Mouse (Mus musculus): ENCODE results near the gene Ccna2. TPM values are rescaled to one million over a fixed set of nuclear protein-coding genes. Genes with fewer than 3 reads are reported as not detected.
A peak's percentile ranks its signal among the peaks of the same experiment; 100 is the strongest.

The Ccna2 gene
- polyA plus RNA-seq, 1 experiment from 2014 or later: 288 TPM

DNA sequence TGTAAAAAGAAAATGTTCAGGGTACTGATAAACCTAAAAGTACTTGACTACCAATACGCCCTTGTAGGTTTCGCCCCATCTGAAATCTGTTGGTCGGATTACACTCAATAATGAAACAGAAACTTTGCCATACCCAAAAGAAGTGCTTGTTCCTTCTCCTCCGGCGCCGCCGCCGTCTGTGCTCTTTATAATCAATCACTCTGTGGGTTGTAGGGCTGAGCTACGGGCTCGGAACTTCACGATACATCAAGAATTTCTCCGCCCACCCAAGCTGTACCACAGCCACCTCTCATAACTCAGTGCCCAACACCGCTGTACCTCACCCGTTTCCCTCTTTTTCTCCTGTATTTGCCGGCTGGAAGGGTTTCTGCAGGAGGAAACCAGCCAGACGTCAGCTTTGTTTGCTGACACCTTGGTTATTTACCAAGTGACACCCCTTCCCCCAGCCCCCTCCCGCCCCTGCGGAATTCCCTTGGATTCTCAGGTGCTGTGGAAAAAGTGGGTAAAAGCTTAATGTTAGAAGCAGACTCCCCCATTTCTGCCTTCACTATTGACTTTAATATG is 39.9 kb downstream of the Ccna2 start:
- H3K4me2 ChIP-seq: peak overlapping the region; percentile 60
- ATAC-seq: no peak
- H3K36me3 ChIP-seq: no peaks in the 10 kb centered on the region
- WGBS (ENCODE audit: insufficient replicate concordance): 8% methylated on average over 18 of the region's 18 CpGs
- no peak overlapping the region for H3K27ac ChIP-seq
- no peak overlapping the region for H3K9ac ChIP-seq
- 0 out of 2 replicates have a peak, but pooled peaks cover 8% of the 10 kb centered on the region for H3K4me1 ChIP-seq
- H3K9me3 ChIP-seq (replicated peaks): no peaks in the 10 kb centered on the region
- H3K4me3 ChIP-seq: peak overlapping the region; percentile 37
- H3K27me3 ChIP-seq (replicated peaks): peaks cover 40% of the 10 kb centered on the region

DNA sequence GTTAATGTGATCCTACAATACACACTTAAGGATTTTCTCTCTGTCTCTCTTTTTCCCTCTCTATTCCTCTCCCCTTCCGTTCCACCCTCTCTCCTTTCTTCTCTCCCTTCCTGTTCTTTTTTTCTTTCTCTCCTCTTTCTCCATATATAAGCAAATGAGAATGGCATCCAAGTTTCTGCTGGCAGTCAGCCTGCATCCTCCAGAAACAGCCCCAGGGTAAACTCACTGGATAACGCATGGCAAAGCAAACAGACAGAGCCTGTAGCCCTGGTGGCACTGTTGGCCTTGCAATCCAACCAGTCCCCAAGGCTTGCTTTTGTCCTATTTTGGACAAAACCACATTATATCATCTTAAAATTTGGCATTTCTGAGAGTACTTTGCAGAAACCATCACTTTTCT is 40.7 kb downstream of the Ccna2 start:
- 0 out of 2 replicates have a peak, but pooled peaks cover 8% of the 10 kb centered on the region for H3K4me1 ChIP-seq
- no peak overlapping the region for H3K4me2 ChIP-seq
- H3K9me3 ChIP-seq (replicated peaks): no peaks in the 10 kb centered on the region
- H3K4me3 ChIP-seq: no peak overlapping the region
- no peaks in the 10 kb centered on the region for H3K36me3 ChIP-seq
- H3K9ac ChIP-seq: no peak overlapping the region
- ATAC-seq: no peak
- H3K27ac ChIP-seq: no peak overlapping the region
- 41% methylated on average over 2 of the region's 2 CpGs for WGBS (ENCODE audit: insufficient replicate concordance)
- H3K27me3 ChIP-seq (replicated peaks): peaks cover 40% of the 10 kb centered on the region

DNA sequence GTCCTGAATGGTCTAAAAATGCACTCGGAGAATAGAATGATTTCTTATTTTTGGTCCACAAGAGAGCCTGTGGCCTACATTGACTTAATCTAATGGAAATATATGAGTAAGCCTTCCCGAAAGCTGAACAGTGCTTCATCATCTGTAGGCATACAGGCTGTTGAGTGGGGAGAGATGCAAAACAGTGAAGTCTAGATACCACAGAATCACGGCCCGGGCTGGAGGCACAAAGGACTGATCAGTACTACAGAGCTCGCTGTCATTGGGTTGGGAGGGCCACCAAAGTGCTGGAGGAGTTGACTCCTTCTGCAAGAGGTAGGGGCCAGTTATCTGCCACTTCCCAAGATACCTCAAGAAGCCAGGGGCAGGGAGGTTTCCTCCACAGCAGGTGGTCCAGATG is 41.2 kb downstream of the Ccna2 start:
- Histone ChIP-seq H3K4me2 (no peak overlapping the region), H3K4me3 (no peak overlapping the region), H3K9me3 (replicated peaks) (no peaks in the 10 kb centered on the region), H3K9ac (no peak overlapping the region), H3K4me1 (0 out of 2 replicates have a peak, but pooled peaks cover 8% of the 10 kb centered on the region), H3K27ac (no peak overlapping the region), H3K27me3 (replicated peaks) (peaks cover 40% of the 10 kb centered on the region), H3K36me3 (no peaks in the 10 kb centered on the region)
- ATAC-seq: no peak
- 59% methylated on average over 5 of the region's 5 CpGs for WGBS (ENCODE audit: insufficient replicate concordance)

DNA sequence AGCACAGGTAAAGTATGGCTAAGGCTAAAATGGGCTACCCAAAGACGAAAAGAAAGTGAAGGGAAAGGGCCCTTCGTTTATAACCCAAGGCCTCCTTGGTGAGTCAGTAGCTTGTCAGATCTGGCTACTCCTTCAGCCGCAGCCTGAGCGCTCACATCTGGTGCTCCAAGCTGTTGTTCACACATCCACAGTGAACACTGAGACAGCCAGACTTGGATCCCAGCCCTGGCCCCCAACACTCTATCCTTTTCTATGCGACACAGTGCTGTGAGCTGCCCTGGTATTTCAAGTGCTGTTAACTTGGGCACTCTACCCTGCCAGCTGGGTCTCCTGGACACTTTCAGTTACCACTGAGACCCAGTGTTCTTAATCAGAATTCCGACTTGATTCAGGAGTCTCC is 41.6 kb downstream of the Ccna2 start:
- 65% methylated on average over 6 of the region's 6 CpGs for WGBS (ENCODE audit: insufficient replicate concordance)

DNA sequence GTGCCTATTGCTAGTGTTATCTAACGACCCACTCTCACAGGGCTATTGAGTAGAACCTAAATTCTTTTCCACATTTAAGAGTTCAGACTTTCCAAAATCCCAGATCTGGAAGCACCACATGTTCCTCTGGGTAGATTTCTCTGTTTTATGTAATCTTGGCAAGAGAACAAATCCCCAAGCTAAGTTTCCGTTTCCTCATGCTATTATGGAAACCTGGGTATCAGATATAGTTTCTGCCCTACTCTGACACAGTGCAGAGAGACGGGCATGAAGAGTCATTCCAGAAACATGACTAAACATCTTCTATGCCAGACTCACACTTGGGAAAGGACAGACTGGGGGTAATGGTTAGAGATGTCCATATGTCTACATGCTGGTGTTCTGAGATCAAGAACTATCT is 47.5 kb downstream of the Ccna2 start:
- no peak overlapping the region for H3K9ac ChIP-seq
- no peak for ATAC-seq
- H3K4me3 ChIP-seq: no peak overlapping the region
- peaks cover 51% of the 10 kb centered on the region for H3K27me3 ChIP-seq (replicated peaks)
- H3K4me1 ChIP-seq: 0 out of 2 replicates have a peak, but pooled peaks cover 3% of the 10 kb centered on the region
- H3K9me3 ChIP-seq (replicated peaks): no peaks in the 10 kb centered on the region
- no peak overlapping the region for H3K4me2 ChIP-seq
- no peak overlapping the region for H3K27ac ChIP-seq
- WGBS (ENCODE audit: insufficient replicate concordance): 51% methylated on average over 3 of the region's 3 CpGs
- H3K36me3 ChIP-seq: no peaks in the 10 kb centered on the region

More for the DNA sequence above, 41.6 kb downstream of the Ccna2 start:
- peaks cover 40% of the 10 kb centered on the region for H3K27me3 ChIP-seq (replicated peaks)
- H3K9me3 ChIP-seq (replicated peaks): no peaks in the 10 kb centered on the region
- H3K4me2 ChIP-seq: no peak overlapping the region
- no peak overlapping the region for H3K27ac ChIP-seq
- no peak overlapping the region for H3K9ac ChIP-seq
- ATAC-seq: no peak
- H3K4me1 ChIP-seq: 0 out of 2 replicates have a peak, but pooled peaks cover 8% of the 10 kb centered on the region
- no peaks in the 10 kb centered on the region for H3K36me3 ChIP-seq
- H3K4me3 ChIP-seq: no peak overlapping the region

DNA sequence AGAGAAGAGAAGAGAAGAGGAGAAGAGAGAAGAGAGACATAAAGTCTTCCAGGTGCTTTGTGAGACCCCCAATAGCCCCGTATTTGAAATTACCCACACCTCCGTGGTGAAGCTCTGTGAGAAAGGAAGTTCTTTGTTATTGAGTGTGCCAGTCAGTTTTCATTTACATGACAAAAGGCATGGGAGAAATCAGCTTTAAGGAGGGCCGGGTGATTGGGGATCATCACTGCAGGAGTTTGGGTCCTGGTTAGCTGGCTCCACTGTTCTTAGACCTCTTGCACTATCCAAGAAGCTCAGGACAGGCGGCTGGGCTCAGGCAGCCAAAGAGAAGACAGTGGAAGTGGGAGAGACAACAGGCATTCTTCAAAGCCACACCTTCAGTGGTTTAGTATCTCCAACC is 49.8 kb downstream of the Ccna2 start:
- Histone ChIP-seq H3K9ac (no peak overlapping the region), H3K9me3 (replicated peaks) (no peaks in the 10 kb centered on the region), H3K4me2 (no peak overlapping the region), H3K27ac (no peak overlapping the region), H3K4me3 (no peak overlapping the region), H3K27me3 (replicated peaks) (peaks cover 48% of the 10 kb centered on the region), H3K36me3 (no peaks in the 10 kb centered on the region), H3K4me1 (0 out of 2 replicates have a peak, but pooled peaks cover 3% of the 10 kb centered on the region)
- no peak for ATAC-seq
- WGBS (ENCODE audit: insufficient replicate concordance): 13% methylated on average over 4 of the region's 4 CpGs

DNA sequence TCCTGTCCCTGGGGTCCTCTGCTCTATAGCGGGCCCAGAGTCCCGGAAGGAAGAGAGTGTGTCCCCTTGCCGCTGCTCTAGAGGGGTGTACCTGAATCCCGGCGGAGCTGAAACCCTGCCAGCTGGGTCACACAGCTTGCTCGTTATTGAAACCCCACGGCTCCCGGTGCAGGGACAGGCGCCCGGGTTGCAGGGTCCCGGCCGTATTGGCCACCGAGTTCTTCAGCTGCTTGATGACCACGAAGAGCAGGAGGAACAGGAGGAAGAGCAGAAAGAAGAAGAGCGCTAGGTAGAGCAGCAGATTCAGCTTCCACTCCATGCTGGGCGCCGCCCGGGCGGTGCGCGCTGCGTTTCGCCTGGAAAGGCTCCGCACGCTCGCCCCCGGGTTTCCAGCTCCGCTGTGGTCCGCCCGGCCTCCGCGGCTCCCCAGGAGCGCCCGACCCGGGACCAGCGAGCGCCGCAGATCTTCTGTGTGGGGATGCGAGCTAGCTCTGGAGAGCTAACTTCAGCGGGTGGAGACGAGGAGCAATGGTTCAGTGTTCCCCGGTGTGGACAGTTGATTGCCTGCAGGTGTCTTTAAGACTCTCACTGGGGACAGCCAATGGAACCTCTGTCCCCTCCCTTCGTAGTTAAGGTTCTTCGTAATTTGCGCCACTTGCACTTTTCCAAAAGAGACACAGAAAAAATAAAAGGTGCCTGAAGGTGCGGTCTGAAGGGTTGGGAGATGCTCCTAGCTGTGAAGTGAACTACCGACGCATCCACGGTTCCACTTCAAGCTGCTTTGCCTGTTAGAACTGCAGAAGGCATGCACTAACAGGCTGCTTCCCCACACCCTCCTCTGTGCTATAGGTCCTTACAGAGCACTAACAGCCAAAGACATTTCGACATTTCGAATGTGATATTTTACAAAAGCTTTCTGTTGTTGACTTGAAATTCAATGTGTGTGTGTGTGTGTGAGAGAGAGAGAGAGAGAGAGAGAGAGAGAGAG is 50.6 kb downstream of the Ccna2 start, which contains the start of gene Gm11549:
Gene Gm11549, minus strand, starts transcription at position 741 of the 988 bp plus-strand sequence.
- Histone ChIP-seq H3K4me3 (peak within 1 kb of the TSS; percentile 43), H3K27me3 (replicated peaks) (peaks cover 48% of the 10 kb centered on the region), H3K36me3 (no peaks in the 10 kb centered on the region), H3K27ac (no peak within 1 kb of the TSS), H3K9me3 (replicated peaks) (no peaks in the 10 kb centered on the region), H3K9ac (no peak within 1 kb of the TSS), H3K4me2 (peak within 1 kb of the TSS; percentile 64), H3K4me1 (0 out of 2 replicates have a peak, but pooled peaks cover 3% of the 10 kb centered on the region)
- no peak for ATAC-seq
- 3% methylated on average over 51 of the region's 51 CpGs for WGBS (ENCODE audit: insufficient replicate concordance)

DNA sequence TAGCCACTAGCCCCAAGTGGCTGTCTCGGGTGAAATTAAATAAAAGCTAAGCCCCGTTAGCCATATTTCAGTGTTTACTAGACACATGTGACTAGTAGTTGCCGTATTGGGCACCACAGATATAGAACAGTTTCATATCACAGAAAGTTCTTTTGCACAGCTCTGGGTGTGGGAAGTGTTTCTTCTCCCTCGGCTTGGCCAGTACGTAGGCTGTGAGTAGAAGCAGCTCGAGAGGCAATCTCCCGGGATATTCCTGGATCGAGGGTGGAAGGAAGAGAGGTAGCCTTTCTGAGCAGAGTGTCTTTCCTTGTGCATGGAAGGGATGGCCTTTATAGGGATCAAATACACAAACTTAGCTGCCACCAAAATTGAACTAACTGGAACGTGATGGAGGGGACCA is 55.8 kb downstream of the Ccna2 start:
- Histone ChIP-seq H3K4me2 (no peak overlapping the region), H3K27me3 (replicated peaks) (peaks cover 19% of the 10 kb centered on the region), H3K36me3 (no peaks in the 10 kb centered on the region), H3K4me3 (no peak overlapping the region), H3K9me3 (replicated peaks) (no peaks in the 10 kb centered on the region), H3K9ac (no peak overlapping the region), H3K4me1 (0 out of 2 replicates have a peak, but pooled peaks cover 3% of the 10 kb centered on the region), H3K27ac (no peak overlapping the region)
- ATAC-seq: no peak
- 79% methylated on average over 9 of the region's 9 CpGs for WGBS (ENCODE audit: insufficient replicate concordance)

Other genes with a start within 250 kb of the Ccna2 start
- 68.6 and 70.7 TPM in 2 replicates for gene Anxa5, start 96.3 kb downstream of the Ccna2 start, polyA plus RNA-seq (2016; fragmentation: Nextera tagmentation; extraction: Ambion mirVana)
- 0.83 and 1.4 TPM in 2 replicates for gene 1810062G17Rik, start 96.2 kb downstream of the Ccna2 start, polyA plus RNA-seq (2016; fragmentation: Nextera tagmentation; extraction: Ambion mirVana)
- gene Gm11549, start 50.3 kb downstream of the Ccna2 start, polyA plus RNA-seq (2016; fragmentation: Nextera tagmentation; extraction: Ambion mirVana): not detected in 2 replicates
- 56.6 and 57.8 TPM in 2 replicates for gene Exosc9, start 19.5 kb downstream of the Ccna2 start, polyA plus RNA-seq (2016; fragmentation: Nextera tagmentation; extraction: Ambion mirVana)
- 8.3 and 8.9 TPM in 2 replicates for gene Bbs7, start 41.3 kb upstream of the Ccna2 start, polyA plus RNA-seq (2016; fragmentation: Nextera tagmentation; extraction: Ambion mirVana)
- 0.65 and 0.81 TPM in 2 replicates for gene Trpc3, start 118.0 kb upstream of the Ccna2 start, polyA plus RNA-seq (2016; fragmentation: Nextera tagmentation; extraction: Ambion mirVana)